Mouse (Mus musculus): Measurements from ENCODE around the gene Gm49354. TPM values are rescaled to one million over a fixed set of nuclear protein-coding genes. Genes with fewer than 3 reads are reported as not detected.
"Not testable (repeated sequence)": the region's sequence is repeated elsewhere in the genome, so short reads cannot be mapped to it uniquely, and the experiment has no call there.

The Gm49354 gene
- polyA plus RNA-seq, 1 experiment from 2014 or later = not detected

DNA sequence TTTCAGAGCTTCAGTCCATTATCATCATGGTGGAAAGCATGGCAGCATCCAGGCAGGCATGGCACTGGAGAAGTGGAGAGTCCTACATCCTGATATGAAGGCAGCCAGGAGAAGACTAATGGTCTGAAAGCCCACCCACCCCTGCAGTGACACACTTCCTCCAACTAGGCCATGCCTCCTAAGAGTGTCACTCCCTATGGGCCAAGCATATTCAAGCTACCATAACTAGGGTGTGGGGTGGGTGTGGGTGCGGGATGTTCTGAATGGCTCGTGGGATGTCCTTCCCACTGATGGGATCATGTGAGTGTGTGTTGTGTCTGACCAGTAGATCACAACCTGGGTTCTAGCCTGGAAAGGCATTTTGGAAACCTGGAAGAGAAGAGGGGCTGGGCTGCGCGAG lies 48.1 kb downstream of the Gm49354 start:
- H3K4me1 ChIP-seq (ENCODE audit: control insufficient read depth, insufficient read depth, low read length) = no peaks in the 10 kb centered on the region

DNA sequence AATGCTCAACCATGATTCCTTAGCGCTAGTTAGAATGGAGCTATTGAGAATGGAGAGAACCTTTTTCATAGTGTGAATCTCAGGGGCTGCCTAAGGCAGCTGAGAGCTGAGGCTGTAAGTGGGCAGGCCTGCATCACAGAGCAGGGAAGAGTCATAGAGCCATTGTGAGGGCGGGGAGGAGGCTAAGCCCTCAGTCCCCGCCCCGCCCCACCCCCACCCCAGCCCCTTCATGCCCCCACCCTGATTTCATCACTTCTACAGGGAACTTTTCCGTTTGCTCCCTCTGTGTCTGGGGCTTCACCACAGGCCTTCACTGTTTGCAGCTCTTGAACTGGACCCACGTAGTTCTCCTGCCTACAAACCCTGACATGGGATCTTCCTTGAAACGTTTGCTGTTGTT lies 50.4 kb downstream of the Gm49354 start, which contains the start of gene Spata31d1d:
Gene Spata31d1d, minus strand, starts transcription at position 101 of the 400 bp plus-strand sequence.
- ATAC-seq (ENCODE audit: low FRiP score, low TSS enrichment) = no peak
- no peak within 1 kb of the TSS for H3K4me3 ChIP-seq (ENCODE audit: low read length)
- no peak within 1 kb of the TSS for H3K9ac ChIP-seq (ENCODE audit: low read depth, low read length)
- H3K9me3 ChIP-seq (ENCODE audit: control insufficient read depth, low read length) = no peaks in the 10 kb centered on the region
- no peak within 1 kb of the TSS for H3K27ac ChIP-seq (ENCODE audit: low read depth, low read length)
- no peaks in the 10 kb centered on the region for H3K4me1 ChIP-seq (ENCODE audit: control insufficient read depth, insufficient read depth, low read length)
- 45% methylated on average over 7 of the region's 7 CpGs for WGBS
- no peaks in the 10 kb centered on the region for H3K36me3 ChIP-seq (ENCODE audit: control insufficient read depth, insufficient read depth, low read length)
- no peaks in the 10 kb centered on the region for H3K27me3 ChIP-seq (ENCODE audit: control insufficient read depth, insufficient read depth, low read length)
- H3K4me2 ChIP-seq (replicated peaks; ENCODE audit: low read depth, low read length) = no peak within 1 kb of the TSS

More for the DNA sequence above, 48.1 kb downstream of the Gm49354 start:
- WGBS = 82% methylated on average over 2 of the region's 4 CpGs
- Histone ChIP-seq H3K4me2 (replicated peaks; ENCODE audit: low read depth, low read length) (no peak overlapping the region), H3K27me3 (ENCODE audit: control insufficient read depth, insufficient read depth, low read length) (no peaks in the 10 kb centered on the region), H3K9ac (ENCODE audit: low read depth, low read length) (no peak overlapping the region), H3K27ac (ENCODE audit: low read depth, low read length) (no peak overlapping the region), H3K9me3 (ENCODE audit: control insufficient read depth, low read length) (no peaks in the 10 kb centered on the region), H3K4me3 (ENCODE audit: low read length) (no peak overlapping the region), H3K36me3 (ENCODE audit: control insufficient read depth, insufficient read depth, low read length) (no peaks in the 10 kb centered on the region)
- no peak for ATAC-seq (ENCODE audit: low FRiP score, low TSS enrichment)

DNA sequence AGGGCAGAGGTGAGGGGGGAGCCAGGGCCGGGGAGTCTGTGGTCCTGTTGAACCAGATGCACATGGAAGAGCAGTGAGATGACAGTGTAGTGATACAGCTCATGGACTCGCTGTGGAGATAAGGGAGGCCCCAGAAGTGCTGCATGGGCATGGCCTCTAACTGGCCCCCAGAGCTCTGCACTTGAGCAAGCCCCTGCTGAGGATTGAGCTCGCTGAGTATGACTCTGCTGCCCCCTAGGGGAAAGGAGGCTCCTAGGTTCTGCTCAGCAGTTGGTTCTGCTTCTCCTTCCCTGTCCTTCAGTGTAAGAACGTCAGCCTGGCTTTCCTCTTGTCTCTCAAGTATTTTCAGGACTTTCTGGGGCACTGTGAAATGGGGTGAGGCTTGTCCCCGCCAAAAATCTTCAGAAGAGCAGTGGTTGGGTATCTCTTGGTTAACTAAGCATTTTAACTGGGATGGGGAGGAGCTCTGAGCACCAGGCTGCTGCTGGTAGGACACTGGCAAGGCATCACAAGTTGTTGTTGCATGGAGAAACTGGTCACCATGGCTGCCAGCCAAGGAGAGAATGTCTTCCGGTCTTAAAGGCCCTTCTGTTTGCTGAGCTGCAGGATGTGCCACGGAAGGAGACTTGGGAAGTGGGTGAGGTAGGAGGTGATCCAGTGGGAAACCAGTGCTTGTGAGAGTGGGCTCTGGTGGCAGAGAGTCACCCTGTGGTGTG lies 53.5 kb downstream of the Gm49354 start:
- H3K4me3 ChIP-seq (ENCODE audit: low read length) = no peak overlapping the region
- no peak overlapping the region for H3K27ac ChIP-seq (ENCODE audit: low read depth, low read length)
- no peaks in the 10 kb centered on the region for H3K9me3 ChIP-seq (ENCODE audit: control insufficient read depth, low read length)
- H3K4me2 ChIP-seq (replicated peaks; ENCODE audit: low read depth, low read length) = no peak overlapping the region
- no peak overlapping the region for H3K9ac ChIP-seq (ENCODE audit: low read depth, low read length)
- H3K36me3 ChIP-seq (ENCODE audit: control insufficient read depth, insufficient read depth, low read length) = no peaks in the 10 kb centered on the region
- ATAC-seq (ENCODE audit: low FRiP score, low TSS enrichment) = peak; percentile 90
- H3K4me1 ChIP-seq (ENCODE audit: control insufficient read depth, insufficient read depth, low read length) = no peaks in the 10 kb centered on the region
- no peaks in the 10 kb centered on the region for H3K27me3 ChIP-seq (ENCODE audit: control insufficient read depth, insufficient read depth, low read length)
- 29% methylated on average over 7 of the region's 7 CpGs for WGBS

DNA sequence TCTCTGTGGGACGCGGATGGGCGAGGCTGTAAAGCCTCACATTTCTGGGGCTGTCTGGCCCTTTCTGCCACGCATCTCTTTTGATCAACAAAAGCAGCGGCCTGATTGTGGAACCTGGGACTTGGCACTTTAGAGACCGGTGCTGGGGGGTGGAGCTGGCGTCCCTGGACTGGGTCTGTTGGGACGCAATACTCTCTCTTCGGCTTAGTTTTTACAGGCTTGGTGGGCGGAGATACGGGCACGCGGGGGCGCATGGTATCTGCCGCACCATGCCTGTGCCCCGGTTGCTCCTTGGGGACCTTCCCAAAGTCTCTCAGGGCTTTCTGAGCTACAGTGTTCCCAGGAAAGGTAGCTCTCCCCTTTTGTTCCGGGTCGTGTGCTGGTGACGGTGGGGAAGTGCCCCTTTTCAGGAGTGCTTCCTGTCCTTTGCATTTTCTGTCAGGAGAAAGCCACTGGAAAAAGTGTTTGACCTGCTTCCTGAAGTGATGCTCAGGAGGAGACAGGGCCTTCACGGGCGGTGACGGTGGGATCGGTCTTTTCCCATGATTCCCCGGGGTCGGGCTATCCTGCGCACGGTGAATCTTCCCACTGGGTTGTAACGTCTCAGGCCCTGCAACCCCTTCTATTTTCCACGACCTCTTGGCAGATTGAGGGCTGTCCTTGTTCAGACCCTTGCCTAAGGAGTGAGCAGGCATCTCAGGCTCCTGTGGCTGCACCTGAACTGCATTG lies 55.7 kb downstream of the Gm49354 start:
- Histone ChIP-seq H3K9ac (ENCODE audit: low read depth, low read length) (peak overlapping the region; percentile 23; the same call in 1 of the 2 replicates), H3K27me3 (ENCODE audit: control insufficient read depth, insufficient read depth, low read length) (no peaks in the 10 kb centered on the region), H3K27ac (ENCODE audit: low read depth, low read length) (no peak overlapping the region), H3K36me3 (ENCODE audit: control insufficient read depth, insufficient read depth, low read length) (no peaks in the 10 kb centered on the region), H3K4me2 (replicated peaks; ENCODE audit: low read depth, low read length) (peak overlapping the region; percentile 42), H3K9me3 (ENCODE audit: control insufficient read depth, low read length) (no peaks in the 10 kb centered on the region), H3K4me1 (ENCODE audit: control insufficient read depth, insufficient read depth, low read length) (no peaks in the 10 kb centered on the region), H3K4me3 (ENCODE audit: low read length) (peak overlapping the region; percentile 9)
- WGBS = 26% methylated on average over 29 of the region's 29 CpGs
- ATAC-seq (ENCODE audit: low FRiP score, low TSS enrichment) = no peak

DNA sequence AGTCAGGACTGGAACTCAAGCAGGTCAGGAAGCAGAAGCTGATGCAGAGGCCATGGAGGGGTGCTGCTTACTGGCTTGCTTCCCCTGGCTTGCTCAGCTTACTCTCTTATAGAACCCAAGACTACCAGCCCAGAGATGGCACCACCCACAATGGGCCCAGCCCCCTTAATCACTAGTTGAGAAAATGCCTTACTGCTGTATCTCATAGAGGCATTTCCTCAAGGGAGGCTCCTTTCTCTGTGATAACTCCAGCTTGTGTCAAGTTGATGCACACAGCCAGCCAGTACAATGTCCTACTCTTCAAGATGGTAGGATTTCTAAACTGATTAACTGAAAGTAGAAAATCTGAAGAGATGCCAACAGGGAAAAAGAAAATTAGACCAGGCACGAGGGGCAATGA lies 60.0 kb downstream of the Gm49354 start:
- H3K4me2 ChIP-seq (replicated peaks; ENCODE audit: low read depth, low read length); H3K4me1 ChIP-seq (ENCODE audit: control insufficient read depth, insufficient read depth, low read length); H3K36me3 ChIP-seq (ENCODE audit: control insufficient read depth, insufficient read depth, low read length); H3K4me3 ChIP-seq (ENCODE audit: low read length); H3K27me3 ChIP-seq (ENCODE audit: control insufficient read depth, insufficient read depth, low read length); H3K27ac ChIP-seq (ENCODE audit: low read depth, low read length); H3K9me3 ChIP-seq (ENCODE audit: control insufficient read depth, low read length); H3K9ac ChIP-seq (ENCODE audit: low read depth, low read length); ATAC-seq (ENCODE audit: low FRiP score, low TSS enrichment): not testable (repeated sequence)
- WGBS = 86% methylated on average over 1 of the region's 1 CpGs

DNA sequence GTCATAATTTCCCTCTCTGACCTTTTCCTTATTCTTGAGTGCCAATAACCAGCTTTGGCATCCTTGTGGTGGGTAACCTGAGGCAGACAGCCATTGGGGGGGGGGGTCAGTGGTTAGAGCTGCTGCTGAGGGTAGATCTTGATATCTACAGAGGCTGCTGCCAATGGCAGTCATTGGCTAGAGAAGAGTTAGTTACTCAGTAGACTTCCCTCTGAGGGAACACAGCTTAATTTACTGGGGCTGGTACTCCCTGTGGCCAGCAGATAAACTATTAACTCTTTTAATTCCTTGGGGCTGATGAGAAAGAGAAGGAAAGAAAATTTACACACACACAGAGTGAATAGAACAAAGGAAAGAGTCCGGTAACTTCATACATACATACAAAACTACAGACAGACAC lies 62.6 kb downstream of the Gm49354 start:
- Histone ChIP-seq H3K9ac (ENCODE audit: low read depth, low read length) (no peak overlapping the region), H3K9me3 (ENCODE audit: control insufficient read depth, low read length) (no peaks in the 10 kb centered on the region), H3K4me2 (replicated peaks; ENCODE audit: low read depth, low read length) (no peak overlapping the region), H3K4me3 (ENCODE audit: low read length) (no peak overlapping the region), H3K4me1 (ENCODE audit: control insufficient read depth, insufficient read depth, low read length) (no peaks in the 10 kb centered on the region), H3K36me3 (ENCODE audit: control insufficient read depth, insufficient read depth, low read length) (no peaks in the 10 kb centered on the region), H3K27me3 (ENCODE audit: control insufficient read depth, insufficient read depth, low read length) (no peaks in the 10 kb centered on the region), H3K27ac (ENCODE audit: low read depth, low read length) (no peak overlapping the region)
- WGBS = 86% methylated on average over 1 of the region's 1 CpGs
- ATAC-seq (ENCODE audit: low FRiP score, low TSS enrichment) = no peak

DNA sequence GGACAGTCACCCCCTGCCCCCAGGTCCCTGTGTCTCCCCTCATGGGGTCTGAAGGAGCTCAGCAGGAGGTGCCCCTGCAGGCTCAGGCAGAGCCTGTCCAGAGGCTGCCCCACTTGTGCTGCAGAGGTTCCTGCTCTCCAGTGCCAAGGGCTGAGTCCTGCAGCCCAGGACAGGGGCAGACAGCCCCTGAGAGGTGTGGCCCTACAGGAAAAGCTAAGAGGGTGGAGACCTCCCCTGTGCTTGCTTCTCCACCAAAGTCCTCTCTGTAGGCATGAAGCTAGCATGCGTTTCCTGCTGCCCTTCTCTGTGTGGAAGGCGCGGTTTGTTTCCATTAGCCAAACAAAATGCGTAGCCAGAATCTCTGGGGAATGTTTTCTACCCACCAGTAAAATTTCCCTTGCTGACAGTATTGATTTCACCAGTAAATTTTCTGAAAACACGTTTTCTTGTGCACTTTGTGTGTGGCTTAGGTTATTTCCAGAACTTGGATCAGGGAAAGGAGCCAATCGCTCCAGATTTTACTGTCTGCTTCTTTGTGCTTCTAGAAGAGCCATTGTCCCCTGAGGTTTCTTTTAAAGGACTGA lies 63.1 kb downstream of the Gm49354 start:
- not testable (repeated sequence) for H3K9me3 ChIP-seq (ENCODE audit: control insufficient read depth, low read length); H3K27me3 ChIP-seq (ENCODE audit: control insufficient read depth, insufficient read depth, low read length); H3K9ac ChIP-seq (ENCODE audit: low read depth, low read length); H3K4me2 ChIP-seq (replicated peaks; ENCODE audit: low read depth, low read length); H3K27ac ChIP-seq (ENCODE audit: low read depth, low read length); ATAC-seq (ENCODE audit: low FRiP score, low TSS enrichment); H3K4me3 ChIP-seq (ENCODE audit: low read length); H3K4me1 ChIP-seq (ENCODE audit: control insufficient read depth, insufficient read depth, low read length); H3K36me3 ChIP-seq (ENCODE audit: control insufficient read depth, insufficient read depth, low read length)
- WGBS = 47% methylated on average over 6 of the region's 6 CpGs

DNA sequence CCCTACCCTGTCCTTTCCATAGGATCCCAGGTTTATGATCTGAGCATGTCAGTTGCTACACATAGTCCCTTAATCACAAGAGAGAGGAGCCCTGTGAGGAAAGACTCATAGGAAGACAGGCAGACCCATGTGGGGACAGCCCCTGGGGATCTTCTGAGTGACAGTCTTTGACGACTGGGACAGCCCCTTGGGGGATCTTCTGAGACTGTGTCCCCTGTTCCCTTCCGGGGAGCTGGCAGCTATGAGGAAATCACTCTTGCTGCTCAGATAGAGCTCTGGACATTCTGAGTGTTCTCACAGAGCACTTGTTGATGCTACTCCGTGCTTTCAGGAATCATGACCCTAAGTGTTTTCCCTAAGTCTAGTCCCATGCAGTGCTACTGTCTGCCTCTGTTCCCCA lies 68.3 kb downstream of the Gm49354 start:
- Histone ChIP-seq H3K9me3 (ENCODE audit: control insufficient read depth, low read length) (no peaks in the 10 kb centered on the region), H3K9ac (ENCODE audit: low read depth, low read length) (no peak overlapping the region), H3K4me3 (ENCODE audit: low read length) (no peak overlapping the region), H3K36me3 (ENCODE audit: control insufficient read depth, insufficient read depth, low read length) (no peaks in the 10 kb centered on the region), H3K4me2 (replicated peaks; ENCODE audit: low read depth, low read length) (no peak overlapping the region), H3K4me1 (ENCODE audit: control insufficient read depth, insufficient read depth, low read length) (no peaks in the 10 kb centered on the region), H3K27me3 (ENCODE audit: control insufficient read depth, insufficient read depth, low read length) (no peaks in the 10 kb centered on the region), H3K27ac (ENCODE audit: low read depth, low read length) (no peak overlapping the region)
- 40% methylated on average over 3 of the region's 3 CpGs for WGBS
- no peak for ATAC-seq (ENCODE audit: low FRiP score, low TSS enrichment)

DNA sequence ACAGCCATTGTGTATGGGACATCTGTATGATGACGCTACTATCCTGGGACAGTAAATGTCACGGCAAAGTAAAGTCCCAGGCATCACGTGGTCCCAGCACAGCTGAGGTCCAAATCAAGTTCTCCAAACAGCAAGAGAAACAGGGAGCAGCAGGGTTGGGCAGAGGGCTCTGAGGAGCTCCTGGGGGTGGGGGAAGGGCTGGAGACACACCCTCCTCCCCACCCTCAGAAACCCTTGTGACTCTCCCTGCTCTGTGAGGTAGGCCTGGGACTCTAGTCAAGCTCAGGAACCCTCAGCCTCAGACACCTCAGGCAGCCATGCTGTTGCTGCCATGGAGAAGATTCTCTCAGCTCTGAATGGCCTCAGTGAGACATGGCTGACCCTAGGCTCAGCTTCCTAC lies 70.1 kb downstream of the Gm49354 start, which contains the start of gene Spata31d1b:
Gene Spata31d1b, plus strand, starts transcription at position 301 of the 400 bp plus-strand sequence.
- H3K9ac ChIP-seq (ENCODE audit: low read depth, low read length); H3K4me2 ChIP-seq (replicated peaks; ENCODE audit: low read depth, low read length); H3K9me3 ChIP-seq (ENCODE audit: control insufficient read depth, low read length); H3K27ac ChIP-seq (ENCODE audit: low read depth, low read length); H3K36me3 ChIP-seq (ENCODE audit: control insufficient read depth, insufficient read depth, low read length); H3K27me3 ChIP-seq (ENCODE audit: control insufficient read depth, insufficient read depth, low read length); ATAC-seq (ENCODE audit: low FRiP score, low TSS enrichment); H3K4me3 ChIP-seq (ENCODE audit: low read length); H3K4me1 ChIP-seq (ENCODE audit: control insufficient read depth, insufficient read depth, low read length): not testable (repeated sequence)
- WGBS = 73% methylated on average over 3 of the region's 3 CpGs
